Mouse (Mus musculus) activated CD4-positive, CD25-positive, alpha-beta regulatory T cell, adult 4 months (primary cell): ENCODE results near the gene Tmem254c. TPM values are rescaled to one million over a fixed set of nuclear protein-coding genes. Genes with fewer than 3 reads are reported as not detected.
"Not testable (repeated sequence)": the region's sequence is repeated elsewhere in the genome, so short reads cannot be mapped to it uniquely, and the experiment has no call there.

ENCODE experiments used
- ATAC-seq: one replicate; pipeline ENCODE4 v1.8.0; 2017
- polyA plus RNA-seq, 2 experiments: library from polyadenylated mRNA; unstranded; fragments of 100-300 nt; shearing (Covaris generic); gene quantifications; one replicate each; pipeline ENCODE4 v1.2.1; 2017

The Tmem254c gene
- 10 to 100 TPM; 59.9 to 60.0 TPM for polyA plus RNA-seq

DNA sequence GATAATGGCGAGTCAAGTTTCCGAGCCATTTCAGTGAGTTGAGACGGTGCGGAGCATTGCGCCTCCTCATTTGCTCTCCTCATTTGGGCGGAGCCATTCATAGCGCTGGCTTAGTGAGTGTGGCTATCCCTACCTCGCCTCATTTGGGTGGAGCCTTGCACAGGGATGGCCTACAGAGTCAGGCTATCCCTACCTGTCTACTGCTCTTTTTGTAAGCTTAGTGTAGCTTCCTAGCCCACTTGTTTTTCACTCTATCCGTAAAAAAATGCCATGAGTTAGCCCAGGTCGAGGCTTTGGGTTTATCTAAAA, at the start of gene Tmem254c:
Tmem254c (minus strand) TSS at position 31 of the 309 bp plus-strand sequence.
- ATAC-seq = peak; percentile 81

GRCm38 (mm10) chr14:26097622-26098021, 30.5 kb upstream of the Tmem254c start:
- not testable (repeated sequence) for ATAC-seq

DNA sequence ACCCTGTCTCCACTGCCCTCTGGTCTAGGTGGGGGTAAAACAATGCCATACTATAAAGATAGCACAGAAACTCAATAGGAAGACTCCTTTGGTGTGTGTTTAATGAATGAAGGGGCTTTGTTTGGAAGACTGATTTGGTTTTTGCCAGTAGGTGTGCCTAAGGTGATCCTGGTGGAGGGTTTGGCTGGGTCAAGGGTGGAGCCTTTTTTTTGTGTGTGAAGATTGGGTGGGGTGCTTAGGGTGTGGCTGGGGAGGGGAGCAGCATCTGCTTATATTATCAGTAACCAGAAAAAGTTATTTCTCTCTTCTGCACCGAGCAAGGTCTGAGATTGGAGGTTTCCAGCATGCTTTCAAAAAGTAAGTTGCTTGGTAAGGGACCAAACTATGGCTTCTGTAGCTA, 14.8 kb upstream of the Tmem254c start, which contains the start of gene Cphx3:
Cphx3 (plus strand) TSS at position 301 of the 400 bp plus-strand sequence.
- not testable (repeated sequence) for ATAC-seq

DNA sequence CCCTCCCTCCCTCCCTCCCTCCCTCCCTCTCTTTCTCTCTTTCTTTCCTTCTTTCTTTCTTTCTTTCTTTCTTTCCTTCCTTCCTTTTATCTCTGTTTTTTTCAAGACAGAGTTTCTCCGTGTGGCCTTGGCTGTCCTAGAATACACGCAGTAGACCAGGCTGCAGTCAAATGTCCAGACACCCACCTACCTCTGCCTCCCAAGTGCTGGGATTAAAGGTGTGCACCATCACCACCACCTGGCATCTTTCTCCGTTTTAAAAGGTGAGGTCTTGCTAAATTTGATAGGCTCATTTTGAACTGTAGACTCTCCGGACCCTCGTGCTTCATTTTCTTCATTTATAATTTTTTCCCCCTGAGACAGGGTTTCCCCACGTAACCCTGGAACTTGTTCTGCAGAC, 14.1 kb upstream of the Tmem254c start, which contains the start of gene Cphx2:
Cphx2 (plus strand) TSS at position 301 of the 400 bp plus-strand sequence.
- ATAC-seq = not testable (repeated sequence)

- not testable (repeated sequence) for ATAC-seq
These were observed 9.7 kb upstream of the Tmem254c start for GRCm38 (mm10) chr14:26076620-26077390.

- peak; percentile 51 for ATAC-seq
These were observed 406 bp downstream of the Tmem254c start for GRCm38 (mm10) chr14:26066574-26067324.

DNA sequence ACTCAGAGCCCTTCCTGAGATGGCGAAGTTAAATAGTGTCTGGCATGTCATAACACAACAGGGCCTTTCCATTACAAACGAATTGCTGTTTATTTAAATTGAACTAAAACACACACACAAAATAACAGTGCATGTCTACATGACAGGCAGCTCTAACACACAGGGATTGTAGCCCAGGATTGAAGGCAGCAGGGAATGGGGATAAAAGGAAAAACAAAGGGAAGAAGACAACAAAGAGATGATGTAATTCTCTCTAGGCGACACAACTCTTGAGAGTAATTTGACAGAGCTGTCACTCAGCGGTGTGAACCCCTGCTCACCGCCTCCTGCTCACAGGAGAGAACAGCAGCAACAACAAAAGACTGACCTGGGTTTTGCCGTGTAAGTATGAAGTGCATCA, 7.8 kb downstream of the Tmem254c start:
- ATAC-seq = not testable (repeated sequence)

DNA sequence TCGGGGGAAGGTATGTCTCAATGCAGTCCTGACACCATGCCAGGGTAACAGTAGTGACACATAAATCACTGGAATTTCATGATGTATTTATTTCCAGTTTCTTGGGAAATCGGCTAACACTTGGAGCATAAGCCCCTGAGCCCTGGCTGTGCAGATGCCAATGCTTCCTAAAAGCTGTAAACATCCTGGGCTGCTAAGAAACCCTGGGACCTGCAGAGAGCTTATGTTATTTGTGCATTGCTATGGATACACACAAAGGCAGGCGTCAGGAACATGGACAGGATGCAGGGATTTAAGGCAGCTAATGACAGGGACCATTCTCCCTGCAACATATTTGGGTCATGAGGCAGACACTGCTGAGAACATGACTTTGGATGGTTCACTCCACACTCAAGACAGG, 9.0 kb downstream of the Tmem254c start:
- not testable (repeated sequence) for ATAC-seq

- not testable (repeated sequence) for ATAC-seq
These were observed 18.4 kb downstream of the Tmem254c start for GRCm38 (mm10) chr14:26048767-26049166.

GRCm38 (mm10) chr14:26047026-26047425, 20.1 kb downstream of the Tmem254c start:
- ATAC-seq = not testable (repeated sequence)

- not testable (repeated sequence) for ATAC-seq
These were observed 22.1 kb downstream of the Tmem254c start for GRCm38 (mm10) chr14:26045007-26045406.

DNA sequence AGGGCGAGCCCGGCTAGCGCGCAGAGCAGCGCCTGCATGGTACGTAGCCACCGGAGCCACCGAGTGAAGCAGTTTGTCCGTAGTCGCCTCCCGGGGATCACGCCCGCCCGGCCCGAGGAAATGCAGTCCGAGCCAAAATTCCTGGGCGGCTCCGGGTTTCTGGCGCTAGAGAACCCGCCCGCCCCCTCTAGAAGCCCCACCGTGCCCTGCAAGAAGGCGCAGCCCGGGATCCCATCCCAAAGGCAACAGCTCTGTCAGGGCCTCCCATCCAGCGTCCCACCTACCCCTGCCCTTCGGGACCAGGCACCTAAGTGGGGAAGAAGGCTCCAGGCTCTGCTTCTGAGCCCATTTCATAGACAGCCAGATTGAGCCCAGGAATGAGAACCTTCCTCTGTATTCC, 24.5 kb downstream of the Tmem254c start, which contains the start of gene Gm9780:
Gm9780 (minus strand) TSS at position 101 of the 400 bp plus-strand sequence.
- ATAC-seq = not testable (repeated sequence)

DNA sequence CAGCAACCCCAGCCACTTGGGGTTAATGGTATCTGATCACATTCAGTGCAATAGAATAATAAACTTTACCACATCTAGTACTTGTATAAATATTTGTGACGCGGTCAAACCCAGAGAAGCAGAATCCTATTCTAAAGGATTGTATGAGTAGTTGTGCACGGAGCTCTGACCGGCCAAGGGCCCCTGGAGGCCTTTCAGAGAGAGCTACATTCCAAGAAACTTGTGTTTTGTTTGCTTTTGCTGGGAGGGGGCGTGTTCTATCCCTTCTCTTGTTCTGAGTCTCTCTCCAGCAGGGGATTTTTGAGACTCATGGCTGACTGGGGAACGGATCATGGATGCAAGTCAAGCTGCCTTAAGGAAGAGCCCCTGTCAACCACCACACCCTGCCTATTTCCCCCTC, 31.7 kb downstream of the Tmem254c start:
- ATAC-seq = not testable (repeated sequence)

DNA sequence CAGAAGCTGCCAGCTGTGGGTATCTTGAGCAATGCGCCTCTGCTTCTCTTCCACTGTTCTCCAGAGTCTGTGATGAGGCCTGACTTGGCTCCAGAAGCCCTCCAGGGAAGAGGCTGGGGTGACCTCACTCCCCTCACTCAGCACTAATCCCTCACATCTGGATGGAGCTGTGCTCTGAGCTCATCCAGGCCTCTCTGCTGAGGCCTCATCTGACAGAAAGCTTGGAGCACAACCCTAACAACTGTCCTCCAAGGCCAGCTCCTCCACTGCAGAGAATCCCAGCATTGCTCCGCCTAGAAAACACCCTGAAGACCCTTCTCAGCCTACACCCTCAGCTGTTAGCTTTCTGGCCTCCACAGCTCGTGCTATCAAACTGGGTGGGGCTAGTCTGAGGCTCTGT, 32.8 kb downstream of the Tmem254c start:
- ATAC-seq = not testable (repeated sequence)

DNA sequence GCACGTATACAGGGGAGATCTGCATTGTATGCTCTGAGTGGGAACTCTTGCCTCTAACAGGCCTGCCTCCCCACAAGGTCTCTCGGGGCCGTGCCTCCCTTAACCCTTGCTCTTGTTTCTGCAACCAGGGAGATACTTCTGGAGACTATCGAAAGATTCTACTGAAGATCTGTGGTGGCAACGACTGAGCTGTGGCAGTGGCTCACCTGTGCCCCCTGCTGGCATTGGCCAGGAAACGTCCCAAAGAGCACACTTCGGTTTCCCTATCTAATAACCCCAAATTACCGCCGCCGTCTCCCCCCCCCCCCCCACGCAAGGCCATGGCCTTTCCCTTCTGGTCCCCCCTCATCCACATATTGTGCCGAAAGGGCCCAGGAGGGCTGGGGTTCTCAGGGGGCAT, 41.5 kb downstream of the Tmem254c start:
- ATAC-seq = not testable (repeated sequence)

DNA sequence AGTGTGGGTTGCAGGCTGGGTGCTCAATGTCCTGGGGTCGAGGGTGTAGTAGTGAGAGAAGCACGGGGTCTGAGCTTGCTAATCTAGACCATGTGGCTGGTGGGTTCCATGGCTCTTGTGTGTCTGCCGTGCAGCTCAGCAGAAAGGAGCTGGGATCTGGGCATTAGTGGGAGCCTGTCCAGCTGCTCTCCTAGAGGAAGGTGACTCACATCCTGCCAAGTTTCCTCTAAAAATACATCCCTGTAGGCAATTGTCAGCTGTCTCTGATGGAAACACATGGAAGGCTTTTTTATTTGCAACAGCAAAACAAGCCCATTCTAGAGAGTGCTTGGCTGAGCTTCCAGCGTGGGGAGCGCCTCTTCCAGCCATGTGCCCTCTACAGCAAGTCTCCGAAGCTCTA, 44.3 kb downstream of the Tmem254c start:
- not testable (repeated sequence) for ATAC-seq

- ATAC-seq = not testable (repeated sequence)
These were observed 45.6 kb downstream of the Tmem254c start for GRCm38 (mm10) chr14:26021555-26021954.

- not testable (repeated sequence) for ATAC-seq
These were observed 50.7 kb downstream of the Tmem254c start for GRCm38 (mm10) chr14:26016414-26016813.

Other genes starting within 250 kb of the Tmem254c start
- gene Anxa11, start 225.2 kb downstream of the Tmem254c start, polyA plus RNA-seq = 10 to 100 TPM; 60.6 to 78.5 TPM
- gene Plac9a, start 164.3 kb downstream of the Tmem254c start, polyA plus RNA-seq = not detected
- gene Tmem254a, start 139.7 kb downstream of the Tmem254c start, polyA plus RNA-seq = 1 to 10 TPM; 2.9 to 3.0 TPM
- not detected for gene Cphx1, start 129.1 kb downstream of the Tmem254c start, polyA plus RNA-seq
- gene Duxbl1, start 88.8 kb downstream of the Tmem254c start, polyA plus RNA-seq = not detected
- not detected for gene Gm9780, start 24.6 kb downstream of the Tmem254c start, polyA plus RNA-seq
- not detected for gene Cphx2, start 14.2 kb upstream of the Tmem254c start, polyA plus RNA-seq
- gene Cphx3, start 14.9 kb upstream of the Tmem254c start, polyA plus RNA-seq = not detected
- gene Duxbl2, start 51.0 kb upstream of the Tmem254c start, polyA plus RNA-seq = not detected
- not detected for gene Plac9b, start 115.1 kb upstream of the Tmem254c start, polyA plus RNA-seq
- 10 to 100 TPM in 1 of 2 experiments, 1 to 10 TPM in 1; 6.6 to 17.9 TPM for gene Tmem254b, start 139.7 kb upstream of the Tmem254c start, polyA plus RNA-seq
- gene Duxbl3, start 190.6 kb upstream of the Tmem254c start, polyA plus RNA-seq = not detected